Mouse (Mus musculus) G1E (cell line): Measurements from ENCODE around the gene Smyd2.

Experiments used
- CTCF ChIP-seq: IDR thresholded peaks from 2 replicates; pipeline ENCODE4 v1.5.1; 2012; ENCODE audit warnings: low read depth, low read length, inconsistent platforms, mixed read lengths
- GATA1 ChIP-seq: IDR thresholded peaks from 2 replicates; pipeline ENCODE4 v1.6.1; 2012; ENCODE audit warnings: borderline replicate concordance, low read length, inconsistent platforms, mixed read lengths
- GATA2 ChIP-seq: IDR thresholded peaks from 2 replicates; pipeline ENCODE4 v1.6.1; 2012; ENCODE audit warnings: low read depth, low read length, inconsistent platforms, borderline replicate concordance
- POLR2AphosphoS5 ChIP-seq: IDR thresholded peaks from 2 replicates; pipeline ENCODE4 v1.6.1; 2012; ENCODE audit warnings: low read depth, low read length, inconsistent platforms; ENCODE audit not compliant: insufficient replicate concordance
- TAL1 ChIP-seq: conservative IDR thresholded peaks from 2 replicates; pipeline ENCODE4 v1.6.1; 2012; ENCODE audit warnings: low read depth, low read length, inconsistent platforms, mixed read lengths

- TF ChIP-seq CTCF, result no peak
- TF ChIP-seq GATA1, result no peak
- no peak for TF ChIP-seq TAL1
- TF ChIP-seq GATA2, result no peak
- TF ChIP-seq POLR2AphosphoS5, result no peak
These were observed 42.2 kb downstream of the Smyd2 start for GRCm38 (mm10) chr1:189879965-189880364.
